Mouse (Mus musculus) embryonic facial prominence, embryonic 12.5 days (tissue): Measurements from ENCODE around the gene Herc1. TPM values are rescaled to one million over a fixed set of nuclear protein-coding genes. Genes with fewer than 3 reads are reported as not detected.

Source experiments
- ATAC-seq: fragments of 200-750 bp; cut with Nextera tagmentation; 2 replicates; pipeline ENCODE4 v1.8.0; 2017; ENCODE audit not compliant: insufficient number of reproducible peaks, insufficient read depth, low FRiP score, low TSS enrichment
- H3K27ac ChIP-seq: fragments of 300-500 bp; sonication (generic); 2 replicates; pipeline ENCODE4 v1.5.1; 2016; ENCODE audit warnings: mild to moderate bottlenecking
- H3K27me3 ChIP-seq: fragments of 300-500 bp; sonication (generic); 2 replicates; pipeline ENCODE4 v1.6.1; 2016; ENCODE audit warnings: mild to moderate bottlenecking, moderate library complexity
- H3K36me3 ChIP-seq: fragments of 300-500 bp; sonication (generic); 2 replicates; pipeline ENCODE4 v1.6.1; 2016; ENCODE audit warnings: mild to moderate bottlenecking
- H3K4me1 ChIP-seq: fragments of 300-500 bp; sonication (generic); 2 replicates; pipeline ENCODE4 v1.6.1; 2016
- H3K4me2 ChIP-seq: fragments of 300-500 bp; sonication (generic); replicated peaks from 2 replicates; pipeline ENCODE4 v1.6.1; 2016; ENCODE audit warnings: mild to moderate bottlenecking, moderate library complexity
- H3K4me3 ChIP-seq: fragments of 300-500 bp; sonication (generic); 2 replicates; pipeline ENCODE4 v1.5.1; 2016; ENCODE audit warnings: mild to moderate bottlenecking
- H3K9ac ChIP-seq: fragments of 300-500 bp; sonication (generic); 2 replicates; pipeline ENCODE4 v1.6.1; 2016; ENCODE audit warnings: mild to moderate bottlenecking, moderate library complexity
- H3K9me3 ChIP-seq: fragments of 300-500 bp; sonication (generic); 2 replicates; pipeline ENCODE4 v1.6.1; 2016; ENCODE audit warnings: mild to moderate bottlenecking, moderate library complexity
- WGBS: fragments of 180-500 bp; shearing (Covaris S2); methylation state at CpG from one replicate; pipeline ENCODE4 v1.1.7; 2016; 5-methylcytosine and 5-hydroxymethylcytosine counted together
- polyA plus RNA-seq: library from polyadenylated mRNA; unstranded; fragments of >200 nt; fragmentation: Nextera tagmentation; extraction: Ambion mirVana; gene quantifications from 2 replicates; pipeline ENCODE4 v1.2.1, GENCODE M21; 2016

Herc1 gene
- 28.9 and 29.8 TPM in 2 replicates for polyA plus RNA-seq

GRCm38 (mm10) chr9:66349860-66350787, at the start of gene Herc1:
Gene Herc1, plus strand, starts transcription at chr9:66350450.
- peak within 1 kb of the TSS; percentile 98 for H3K4me3 ChIP-seq
- peak within 1 kb of the TSS; percentile 89 for H3K9ac ChIP-seq
- H3K27me3 ChIP-seq = no peaks in the 10 kb centered on the region
- H3K27ac ChIP-seq = peak within 1 kb of the TSS; percentile 93
- H3K4me1 ChIP-seq = peaks cover 3% of the 10 kb centered on the region; the same call in 1 of the 2 replicates
- H3K9me3 ChIP-seq = no peaks in the 10 kb centered on the region
- peak; percentile 83 for ATAC-seq
- under 1% methylated on average over 83 of the region's 85 CpGs for WGBS
- H3K36me3 ChIP-seq = no peaks in the 10 kb centered on the region
- H3K4me2 ChIP-seq = peak within 1 kb of the TSS; percentile 78

GRCm38 (mm10) chr9:66304320-66305090, 45.7 kb upstream of the Herc1 start:
- H3K27ac ChIP-seq = no peak overlapping the region

GRCm38 (mm10) chr9:66305121-66306112, 44.8 kb upstream of the Herc1 start:
- peaks cover 5% of the 10 kb centered on the region for H3K4me1 ChIP-seq
- no peak overlapping the region for H3K9ac ChIP-seq
- ATAC-seq = no peak
- 49% methylated on average over 25 of the region's 25 CpGs for WGBS
- 0 out of 2 replicates have a peak overlapping the region, but pooled peaks have one; percentile 1 for H3K4me3 ChIP-seq
- H3K9me3 ChIP-seq = no peaks in the 10 kb centered on the region
- H3K27ac ChIP-seq = no peak overlapping the region
- H3K4me2 ChIP-seq = peak overlapping the region; percentile 33
- no peaks in the 10 kb centered on the region for H3K27me3 ChIP-seq
- no peaks in the 10 kb centered on the region for H3K36me3 ChIP-seq

More at GRCm38 (mm10) chr9:66304320-66305090, 45.7 kb upstream of the Herc1 start:
- H3K4me2 ChIP-seq = no peak overlapping the region
- WGBS = 84% methylated on average over 3 of the region's 3 CpGs
- no peaks in the 10 kb centered on the region for H3K36me3 ChIP-seq
- no peak overlapping the region for H3K4me3 ChIP-seq
- peaks cover 5% of the 10 kb centered on the region for H3K4me1 ChIP-seq
- no peak overlapping the region for H3K9ac ChIP-seq
- no peaks in the 10 kb centered on the region for H3K27me3 ChIP-seq
- H3K9me3 ChIP-seq = no peaks in the 10 kb centered on the region
- ATAC-seq = no peak

DNA sequence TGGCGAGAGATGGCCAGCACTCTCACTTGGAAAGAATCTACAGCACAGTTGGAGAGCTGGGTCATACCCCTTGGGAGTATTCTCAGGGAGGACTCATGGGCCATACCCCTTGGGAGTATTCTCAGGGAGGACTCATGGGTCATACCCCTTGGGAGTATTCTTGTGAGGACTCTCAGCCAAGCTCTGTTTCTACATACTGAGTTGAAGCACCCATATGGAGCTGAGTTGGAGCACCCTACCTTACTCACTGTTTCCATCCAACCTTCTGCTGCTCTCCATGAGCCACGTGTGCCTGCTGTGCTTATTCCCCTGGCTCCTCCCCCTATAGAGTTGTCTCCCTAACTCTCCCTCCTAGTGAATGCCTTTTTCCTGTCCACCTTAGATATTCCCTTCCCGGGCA, 43.8 kb upstream of the Herc1 start:
- Histone ChIP-seq H3K36me3 (no peaks in the 10 kb centered on the region), H3K9me3 (no peaks in the 10 kb centered on the region), H3K27ac (no peak overlapping the region), H3K4me1 (peaks cover 5% of the 10 kb centered on the region), H3K4me3 (no peak overlapping the region), H3K9ac (no peak overlapping the region), H3K27me3 (no peaks in the 10 kb centered on the region), H3K4me2 (no peak overlapping the region)
- no peak for ATAC-seq
- WGBS = 82% methylated on average over 3 of the region's 3 CpGs

GRCm38 (mm10) chr9:66307341-66307740, 42.9 kb upstream of the Herc1 start:
- H3K4me3 ChIP-seq = no peak overlapping the region
- H3K9me3 ChIP-seq = no peaks in the 10 kb centered on the region
- peaks cover 5% of the 10 kb centered on the region for H3K4me1 ChIP-seq
- H3K4me2 ChIP-seq = no peak overlapping the region
- H3K9ac ChIP-seq = no peak overlapping the region
- no peak overlapping the region for H3K27ac ChIP-seq
- no peaks in the 10 kb centered on the region for H3K27me3 ChIP-seq
- WGBS = 18% methylated on average over 2 of the region's 2 CpGs
- ATAC-seq = no peak
- no peaks in the 10 kb centered on the region for H3K36me3 ChIP-seq

DNA sequence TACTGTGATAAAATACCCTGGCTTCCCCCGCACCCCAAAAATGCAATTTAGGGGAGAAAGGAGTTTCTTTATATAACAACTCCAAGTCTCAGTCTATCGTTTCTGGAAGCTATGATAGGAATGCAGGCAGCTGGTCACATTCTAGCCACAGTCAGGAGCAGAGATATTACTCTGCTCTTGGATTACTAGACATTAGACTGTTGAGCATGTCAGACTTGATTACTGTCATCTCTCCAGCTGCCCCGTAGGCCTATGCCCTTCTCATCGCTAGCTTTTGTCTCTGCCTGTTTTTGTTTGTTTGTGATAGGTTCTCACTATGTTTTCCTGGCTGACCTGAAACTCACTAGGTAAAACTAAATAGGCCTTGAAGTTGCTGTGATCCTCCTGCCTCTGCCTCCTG, 41.5 kb upstream of the Herc1 start:
- Histone ChIP-seq H3K4me2 (no peak overlapping the region), H3K4me1 (peaks cover 5% of the 10 kb centered on the region), H3K36me3 (no peaks in the 10 kb centered on the region), H3K4me3 (no peak overlapping the region), H3K27me3 (no peaks in the 10 kb centered on the region), H3K27ac (no peak overlapping the region), H3K9me3 (no peaks in the 10 kb centered on the region), H3K9ac (no peak overlapping the region)
- ATAC-seq = no peak
- 62% methylated on average over 4 of the region's 4 CpGs for WGBS

GRCm38 (mm10) chr9:66311458-66311857, 38.8 kb upstream of the Herc1 start:
- WGBS = 46% methylated on average over 3 of the region's 3 CpGs

GRCm38 (mm10) chr9:66316603-66317002, 33.6 kb upstream of the Herc1 start:
- WGBS = 74% methylated on average over 2 of the region's 2 CpGs
- H3K27ac ChIP-seq = no peak overlapping the region
- H3K4me1 ChIP-seq = no peaks in the 10 kb centered on the region
- no peaks in the 10 kb centered on the region for H3K36me3 ChIP-seq
- no peaks in the 10 kb centered on the region for H3K27me3 ChIP-seq
- no peak overlapping the region for H3K4me2 ChIP-seq
- no peak overlapping the region for H3K4me3 ChIP-seq
- ATAC-seq = no peak
- H3K9me3 ChIP-seq = no peaks in the 10 kb centered on the region
- no peak overlapping the region for H3K9ac ChIP-seq

More at GRCm38 (mm10) chr9:66311458-66311857, 38.8 kb upstream of the Herc1 start:
- no peak overlapping the region for H3K27ac ChIP-seq
- no peak for ATAC-seq
- no peak overlapping the region for H3K4me3 ChIP-seq
- no peaks in the 10 kb centered on the region for H3K36me3 ChIP-seq
- H3K4me1 ChIP-seq = no peaks in the 10 kb centered on the region
- H3K9me3 ChIP-seq = no peaks in the 10 kb centered on the region
- no peak overlapping the region for H3K4me2 ChIP-seq
- no peaks in the 10 kb centered on the region for H3K27me3 ChIP-seq
- no peak overlapping the region for H3K9ac ChIP-seq

GRCm38 (mm10) chr9:66322010-66322931, 28.0 kb upstream of the Herc1 start:
- 85% methylated on average over 7 of the region's 7 CpGs for WGBS
- Histone ChIP-seq H3K4me2 (no peak overlapping the region), H3K9ac (no peak overlapping the region), H3K9me3 (no peaks in the 10 kb centered on the region), H3K36me3 (no peaks in the 10 kb centered on the region), H3K27me3 (no peaks in the 10 kb centered on the region), H3K27ac (no peak overlapping the region), H3K4me3 (no peak overlapping the region), H3K4me1 (no peaks in the 10 kb centered on the region)
- no peak for ATAC-seq

- Histone ChIP-seq H3K27ac (no peak overlapping the region), H3K4me3 (no peak overlapping the region), H3K9me3 (no peaks in the 10 kb centered on the region), H3K4me1 (peaks cover 6% of the 10 kb centered on the region; the same call in 1 of the 2 replicates), H3K36me3 (no peaks in the 10 kb centered on the region), H3K9ac (no peak overlapping the region), H3K27me3 (no peaks in the 10 kb centered on the region), H3K4me2 (no peak overlapping the region)
- WGBS = 73% methylated on average over 2 of the region's 2 CpGs
- ATAC-seq = no peak
These were observed 23.4 kb upstream of the Herc1 start for GRCm38 (mm10) chr9:66326879-66327278.
